Mouse (Mus musculus) spleen, adult 2 months (tissue): ENCODE results near the gene Pramel7.

Experiments used
- CTCF ChIP-seq: fragments of 200-500 bp; IDR thresholded peaks from 2 replicates; pipeline ENCODE4 v1.5.1; 2011; ENCODE audit warnings: mild to moderate bottlenecking, inconsistent platforms; ENCODE audit not compliant: insufficient read depth, insufficient read length, insufficient replicate concordance; ENCODE audit errors: extremely low read depth
- POLR2A ChIP-seq: fragments of 200-500 bp; IDR thresholded peaks from 2 replicates; pipeline ENCODE4 v1.6.1; 2011; ENCODE audit warnings: low read depth, low read length, inconsistent platforms

- TF ChIP-seq POLR2A (no peak), CTCF (no peak)
These were observed 18.7 kb upstream of the Pramel7 start for GRCm38 (mm10) chr2:87515457-87516060.
